Mouse (Mus musculus) frontal cortex, postnatal 25 days (tissue): ENCODE measurements at regions not wholly inside any gene's neighbourhood (a gene's known extent, or its start where the extent isn't known, plus 50 kb on each side); places are given as distances from the start of the nearest gene placed in this dataset.
A peak's percentile ranks its signal among the peaks of the same experiment; 100 is the strongest.

Experiments used
- DNase-seq, 2 experiments: peaks; one replicate each; pipeline ENCODE4 v3.0.0; 2022; ENCODE audit warnings: low spot score in 2 of 2

DNA sequence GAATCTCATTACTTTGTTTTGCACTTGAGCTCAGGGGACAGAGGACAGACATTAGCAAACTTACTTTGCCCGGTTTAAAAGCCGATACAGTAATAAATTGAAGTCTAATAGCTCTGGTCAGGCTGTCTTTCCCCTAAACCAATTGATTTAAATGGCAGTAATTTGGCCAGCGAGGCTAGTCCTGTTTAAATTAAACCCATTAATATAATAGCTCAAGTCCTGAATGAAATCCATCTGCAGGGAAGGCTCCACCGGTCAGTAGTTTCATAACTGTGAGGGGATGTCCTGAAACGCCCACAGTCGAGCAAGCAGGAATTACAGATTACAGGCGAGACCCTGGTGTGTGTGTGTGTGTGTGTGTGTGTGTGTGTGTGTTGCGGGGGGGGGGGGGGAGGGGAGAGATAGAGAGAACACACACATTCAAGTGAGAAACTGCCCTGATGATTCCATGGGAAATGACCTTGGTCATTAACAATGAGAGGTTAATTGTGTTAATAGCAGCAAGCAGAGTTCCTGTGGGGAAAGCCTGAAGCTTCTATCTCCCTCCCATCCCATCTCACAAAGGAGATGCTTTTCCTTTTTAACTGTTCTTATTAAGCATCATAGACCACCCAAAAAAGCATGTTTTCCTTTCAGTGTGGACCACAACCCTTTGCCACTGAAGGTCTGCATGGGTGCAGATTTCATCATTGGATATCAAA, 294.0 kb upstream of the Tle4 start:
- DNase-seq = no peak

DNA sequence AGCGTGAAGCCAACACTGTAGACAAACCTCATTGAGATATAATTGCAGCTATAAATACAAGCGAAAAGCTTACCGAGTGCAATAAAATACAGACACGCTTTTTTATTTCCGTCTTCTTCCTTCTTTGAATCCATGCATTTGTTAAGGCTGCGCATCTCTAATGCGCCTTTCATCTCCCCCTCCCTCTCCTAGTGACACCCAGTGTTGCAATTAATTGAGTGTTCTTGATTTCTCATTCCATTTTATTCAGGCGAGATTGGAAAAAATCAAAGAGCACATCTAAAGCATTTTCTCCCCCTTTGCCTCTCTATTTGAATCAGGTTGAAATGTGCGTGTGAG, 293.2 kb upstream of the Tle4 start:
- DNase-seq = no peak

DNA sequence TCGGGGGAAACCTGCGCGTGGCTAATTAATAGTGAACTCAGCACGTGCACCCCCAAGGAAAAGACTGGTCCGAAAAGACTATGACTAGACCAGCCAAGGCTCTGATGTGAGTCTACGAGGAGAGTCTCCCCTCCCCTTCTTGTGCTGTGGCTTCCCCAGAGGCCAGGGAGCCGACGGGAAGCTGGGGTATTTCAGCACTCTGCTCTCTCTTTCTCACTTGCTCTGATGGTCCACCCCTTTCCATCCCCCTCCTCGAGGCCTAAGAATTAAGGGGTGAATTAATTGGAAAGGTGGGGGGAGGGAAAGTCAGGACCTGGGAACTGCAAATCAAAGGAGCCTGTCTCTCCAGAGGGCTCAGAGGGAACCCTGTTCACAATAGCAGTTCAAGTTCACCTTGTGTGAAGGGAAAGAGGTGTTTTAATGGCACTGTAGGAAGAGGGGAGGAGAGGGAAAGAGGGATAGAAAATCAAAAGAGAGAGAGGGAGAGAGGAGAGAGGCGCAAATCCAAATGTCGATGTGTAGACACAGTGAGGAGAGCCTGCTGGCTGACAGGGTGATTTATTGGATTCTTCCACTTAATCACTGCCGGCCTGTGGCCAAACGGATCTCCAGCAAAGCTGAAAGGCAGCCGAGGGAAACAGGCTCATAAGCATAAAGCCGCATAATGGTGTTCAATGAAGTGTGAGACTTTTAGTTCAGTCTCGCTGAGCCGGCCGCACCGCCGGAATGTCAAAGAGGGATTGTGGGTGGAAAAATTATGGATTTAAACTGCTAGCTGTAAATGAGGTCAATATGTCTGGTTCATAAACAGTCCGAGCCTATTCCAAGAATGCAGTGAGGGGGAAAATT, 292.6 kb upstream of the Tle4 start:
- peak; percentile 17 to 30 for DNase-seq

DNA sequence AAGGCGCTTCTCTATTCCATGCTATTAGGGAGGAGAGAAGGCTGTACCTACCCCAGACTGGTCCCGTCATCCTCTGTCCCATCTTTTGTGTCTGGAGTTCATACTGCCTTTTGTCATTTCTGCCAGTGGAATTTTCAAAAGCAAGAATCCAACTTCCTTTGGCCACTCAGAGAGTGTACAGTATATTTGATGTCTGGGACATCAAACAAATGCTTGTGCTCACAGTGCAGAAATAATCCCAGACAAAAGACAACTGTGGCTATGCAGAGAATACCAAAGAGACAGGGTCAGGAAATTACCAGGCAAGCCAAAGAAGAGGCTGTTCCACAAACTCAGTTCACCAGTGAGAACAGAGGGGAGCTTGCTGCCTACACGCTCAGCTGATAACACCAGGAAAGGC, 291.9 kb upstream of the Tle4 start:
- no peak for DNase-seq

DNA sequence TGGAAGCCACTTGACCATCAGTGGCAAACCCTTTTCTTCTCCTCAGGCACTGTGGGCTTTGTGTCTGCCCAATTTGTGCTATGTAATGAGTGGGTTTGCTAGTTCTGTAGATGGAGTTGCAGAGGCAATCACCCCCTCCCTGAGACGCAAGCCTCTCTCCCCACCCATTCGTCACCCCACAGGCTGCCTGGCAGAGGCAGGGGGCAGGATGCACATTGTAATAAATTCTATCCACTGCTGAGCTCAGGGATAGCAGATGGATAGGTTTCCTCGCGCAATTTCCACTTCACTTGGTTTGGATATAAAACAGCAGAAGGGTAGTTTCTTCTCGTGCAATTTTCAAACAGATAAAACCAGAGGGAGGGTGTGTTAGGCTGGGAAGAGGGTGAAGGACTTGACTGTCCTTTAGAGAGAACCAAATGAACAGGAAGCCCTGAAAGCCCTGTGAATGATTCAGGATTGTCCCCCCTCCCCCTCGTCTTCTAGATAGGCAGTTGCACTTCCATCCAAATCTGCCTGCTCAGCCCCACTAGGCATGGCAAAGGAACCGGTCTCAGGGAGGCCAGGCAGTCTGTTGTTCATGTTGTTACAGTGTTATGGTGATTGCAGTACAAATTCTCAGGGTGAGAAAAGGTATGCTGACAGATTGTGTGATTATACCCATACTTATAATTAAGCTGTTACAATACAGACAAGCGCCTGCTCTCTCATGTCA, 286.0 kb upstream of the Tle4 start:
- DNase-seq = no peak

DNA sequence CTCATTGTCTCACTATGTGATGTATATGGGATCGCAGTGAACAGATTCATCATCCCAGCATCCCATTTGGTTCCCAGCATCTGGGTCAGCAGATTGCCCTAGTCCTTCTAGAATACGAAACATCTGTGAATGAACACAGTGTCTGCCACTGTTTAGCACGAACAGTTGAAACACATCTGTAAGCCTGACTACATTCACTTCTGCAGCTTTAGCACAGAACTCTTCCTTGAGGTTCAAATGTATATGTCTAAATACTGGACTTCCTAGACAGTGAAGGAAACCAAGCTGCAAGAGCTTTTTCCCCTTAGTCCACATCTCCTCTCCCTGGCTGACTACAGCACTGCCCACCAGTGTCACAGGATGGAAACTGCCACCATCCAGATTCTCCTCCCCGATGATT, 283.0 kb upstream of the Tle4 start:
- DNase-seq = no peak

DNA sequence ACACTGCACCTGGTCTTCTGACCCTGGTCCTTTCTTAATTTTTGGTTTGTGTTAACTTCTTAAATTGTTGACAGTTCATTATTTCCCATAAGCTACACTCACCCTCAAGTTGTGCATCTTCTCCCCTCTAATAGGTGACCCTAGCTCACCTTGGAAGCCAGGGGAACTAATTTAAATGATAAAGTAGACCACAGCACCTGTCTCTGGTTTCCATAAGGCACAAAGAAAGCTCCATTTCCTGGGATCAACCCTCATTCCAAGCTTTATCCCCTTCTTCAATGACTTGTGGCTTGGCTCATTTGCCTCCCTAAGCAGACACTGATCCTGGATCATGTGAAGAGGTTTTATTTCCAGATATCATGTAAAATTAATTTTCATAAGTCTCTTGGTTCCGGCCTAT, 276.1 kb upstream of the Tle4 start:
- no peak for DNase-seq

DNA sequence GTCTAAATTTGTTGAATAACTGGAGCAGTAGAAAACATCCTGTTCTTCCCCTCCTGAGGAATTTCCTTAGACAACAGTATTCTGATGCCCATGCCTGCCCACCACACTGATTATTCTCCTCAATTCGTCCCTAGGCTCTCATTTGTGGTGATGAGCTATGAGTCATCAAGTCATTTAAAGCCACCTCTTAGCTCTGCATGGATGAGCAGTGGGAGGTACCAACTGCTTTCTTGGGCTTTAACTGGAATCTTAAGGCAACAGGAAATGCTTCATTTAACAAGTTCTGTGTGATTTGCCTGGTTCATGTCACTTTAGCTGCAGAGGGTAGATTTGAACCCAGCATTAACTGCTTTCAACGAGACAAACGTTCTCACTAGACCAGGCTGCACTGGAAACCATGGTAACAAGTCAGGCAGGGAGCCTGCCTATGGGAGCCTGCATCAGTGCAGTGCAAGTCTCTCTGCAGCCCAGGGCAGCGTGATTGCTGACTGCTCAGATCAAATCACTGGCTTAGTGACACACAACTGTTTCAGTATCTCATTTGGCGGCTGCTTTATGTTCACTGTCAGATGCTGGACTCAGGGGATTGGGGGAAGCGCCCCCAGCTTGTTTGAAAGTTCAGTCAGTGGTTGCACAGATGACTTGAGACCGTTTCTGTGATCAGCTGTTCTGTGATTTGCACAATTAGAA, 273.5 kb upstream of the Tle4 start:
- DNase-seq = peak in 1 of 2 experiments; percentile 7

DNA sequence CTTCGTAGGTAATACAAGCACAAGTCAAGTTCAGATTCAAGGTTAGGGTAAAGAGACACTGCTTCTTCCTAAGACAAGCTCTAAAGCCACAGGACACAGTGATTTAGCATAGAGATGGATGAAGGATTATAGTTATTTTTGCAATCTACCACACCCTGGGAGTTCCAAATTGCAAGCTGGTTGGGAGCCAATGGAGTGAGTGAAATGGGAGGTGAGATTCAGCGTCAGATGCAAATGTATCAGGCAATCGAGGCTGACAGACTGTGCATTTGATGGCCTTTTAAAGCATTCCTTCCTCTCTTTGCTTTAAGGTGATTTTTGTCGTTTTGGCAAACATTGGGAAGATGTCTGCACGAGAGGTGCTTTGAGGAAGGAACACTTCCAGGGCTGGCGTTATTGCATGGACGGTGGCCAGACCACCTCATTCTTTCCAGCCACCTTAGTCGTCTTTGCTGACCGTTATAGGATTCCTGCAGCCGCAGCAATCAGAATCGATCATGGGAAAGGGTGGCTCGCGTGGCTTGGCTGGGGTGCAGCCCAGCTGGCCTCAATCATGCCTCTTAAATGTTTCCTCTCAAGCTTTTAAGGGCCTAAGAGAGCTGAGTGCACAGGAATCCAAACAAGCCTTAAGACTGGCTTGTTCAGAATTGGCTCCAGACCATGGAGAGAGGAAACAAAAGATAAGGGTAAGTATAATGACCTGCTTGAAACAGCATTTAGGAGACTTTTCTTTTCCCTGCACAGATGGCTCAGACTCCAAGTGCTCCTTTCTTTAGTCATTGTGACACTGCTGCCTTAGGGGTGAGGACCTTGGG, 265.0 kb upstream of the Tle4 start:
- DNase-seq = no peak

DNA sequence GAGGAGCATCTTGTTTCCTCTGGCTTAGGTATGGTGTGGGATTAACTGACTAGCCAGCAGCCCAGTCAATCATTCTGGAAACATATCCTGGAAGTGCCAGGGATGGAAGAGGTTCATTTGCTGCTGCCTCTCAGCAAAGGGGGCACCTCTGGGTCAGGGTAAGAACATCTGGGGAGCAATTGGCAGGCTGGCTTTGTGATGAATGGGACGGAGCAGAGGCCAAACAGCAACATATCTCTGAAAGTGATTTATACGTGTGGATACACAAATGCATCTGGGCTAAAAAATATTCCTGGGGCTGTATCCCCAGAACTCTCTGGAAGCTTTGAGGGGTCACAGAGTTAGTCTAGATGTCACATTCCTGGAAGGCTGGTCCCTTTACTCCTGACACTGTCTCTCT, 257.2 kb upstream of the Tle4 start:
- no peak for DNase-seq

DNA sequence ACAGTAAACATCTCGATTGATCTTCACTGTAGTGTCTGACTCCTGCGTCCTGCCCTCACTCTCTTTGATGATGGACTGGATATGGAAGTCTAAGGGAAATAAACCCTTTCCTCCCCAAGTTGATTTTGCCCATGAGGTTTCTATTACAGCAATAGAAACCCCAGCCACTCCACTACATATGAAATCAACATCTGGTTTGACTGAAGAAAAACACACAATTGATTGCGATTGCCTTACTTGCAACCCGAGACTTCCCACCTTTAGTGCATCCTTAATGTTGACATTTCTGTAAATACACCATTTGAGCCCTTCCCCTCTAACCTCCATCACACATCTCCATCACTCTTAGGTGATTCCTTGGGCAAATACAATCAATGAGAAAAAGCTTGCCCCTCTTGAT, 255.6 kb upstream of the Tle4 start:
- no peak for DNase-seq

DNA sequence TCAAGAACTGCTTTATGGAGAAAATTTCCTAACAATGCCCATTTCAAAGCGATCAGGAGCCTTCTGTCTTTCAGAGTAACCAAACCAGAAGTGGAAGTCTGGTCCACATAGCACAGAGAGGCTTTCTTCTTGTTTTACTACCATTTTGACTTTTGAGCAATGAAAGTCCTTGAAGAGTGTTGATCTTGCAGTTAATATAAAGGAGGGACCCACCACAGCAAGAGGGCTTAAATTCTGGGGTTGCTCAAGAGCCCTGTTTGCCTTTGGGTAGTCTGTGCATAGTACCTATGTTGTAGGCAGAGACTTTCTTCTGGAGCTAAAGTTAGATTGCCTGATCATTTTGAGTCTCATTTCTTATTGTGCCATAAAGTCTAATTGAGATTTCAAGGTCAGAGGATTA, 251.7 kb upstream of the Tle4 start:
- no peak for DNase-seq

DNA sequence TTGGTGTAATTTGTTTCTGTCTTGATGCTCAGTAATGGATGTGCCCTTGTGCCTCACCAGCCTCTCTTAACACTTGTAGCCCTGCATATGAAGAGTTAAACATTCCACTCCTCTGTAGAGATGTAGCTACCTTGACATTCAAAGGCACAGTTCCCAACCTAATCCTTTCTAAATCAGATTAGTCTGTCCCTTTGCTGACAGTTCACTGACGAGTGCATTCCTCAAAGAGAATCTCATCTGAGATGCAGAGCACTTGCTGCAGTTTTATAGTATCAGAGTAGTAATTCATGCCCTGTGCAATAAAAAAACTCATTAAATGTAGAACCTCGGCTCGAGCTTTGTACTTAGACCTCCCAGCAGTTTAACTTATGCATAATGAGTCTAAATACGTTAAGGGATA, 249.3 kb upstream of the Tle4 start:
- no peak for DNase-seq

DNA sequence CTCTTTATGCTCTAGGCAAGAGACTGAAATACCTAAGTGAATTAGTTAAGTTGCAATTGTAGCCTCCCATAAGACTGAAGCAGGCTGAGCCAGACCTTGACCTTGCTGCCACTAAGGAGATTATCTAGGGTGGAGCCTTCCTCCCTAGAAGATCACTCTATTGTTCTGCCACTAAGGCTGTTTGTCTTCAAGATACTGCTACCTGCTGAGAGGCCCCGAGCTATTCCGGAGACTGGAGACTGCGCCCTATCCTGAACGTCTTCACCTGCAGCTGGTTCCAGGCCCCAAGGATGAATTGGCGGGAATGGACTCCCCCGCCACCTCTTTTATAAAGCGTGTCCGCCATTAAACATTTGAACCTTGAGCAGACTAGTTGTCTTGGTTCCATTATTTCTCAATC, 237.8 kb upstream of the Tle4 start:
- no peak for DNase-seq

DNA sequence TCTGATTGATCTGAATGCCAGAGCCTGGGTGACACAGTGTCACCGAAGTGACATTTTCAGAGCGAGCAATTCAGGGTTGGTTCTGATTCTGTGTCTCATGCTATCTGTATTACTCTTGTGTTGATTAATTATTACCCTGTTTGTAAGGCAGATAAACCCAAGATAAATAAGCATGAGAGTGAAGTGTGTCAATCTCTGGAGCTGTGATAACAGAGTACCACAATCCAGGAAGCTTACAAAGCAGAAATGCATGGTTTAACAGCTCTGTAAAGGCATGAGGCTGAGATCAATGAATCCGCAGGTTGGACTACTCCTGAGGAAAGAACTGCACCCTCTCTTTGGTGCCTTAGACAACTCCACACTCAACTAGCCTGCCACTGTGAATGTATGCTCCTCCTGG, 218.5 kb upstream of the Tle4 start:
- DNase-seq = no peak

DNA sequence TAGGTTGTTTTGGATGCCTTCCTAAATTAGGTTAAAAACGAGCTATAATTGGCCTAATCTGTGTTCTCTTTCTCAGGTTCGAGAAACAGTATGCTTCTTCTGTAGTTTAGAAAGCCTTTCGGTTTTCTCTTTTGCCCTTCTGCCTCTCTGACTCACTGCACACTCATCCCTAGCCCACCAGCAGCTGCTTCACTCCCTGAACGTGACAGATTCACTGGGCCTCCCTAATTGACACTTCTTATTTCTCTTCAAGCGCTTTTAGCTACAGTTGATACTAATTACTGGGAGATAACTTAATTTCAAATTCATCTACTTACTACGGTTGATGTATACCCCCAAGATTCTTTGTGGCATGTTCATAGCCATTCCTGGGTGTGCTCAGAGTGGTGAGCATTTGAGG, 208.9 kb upstream of the Tle4 start:
- DNase-seq = no peak

DNA sequence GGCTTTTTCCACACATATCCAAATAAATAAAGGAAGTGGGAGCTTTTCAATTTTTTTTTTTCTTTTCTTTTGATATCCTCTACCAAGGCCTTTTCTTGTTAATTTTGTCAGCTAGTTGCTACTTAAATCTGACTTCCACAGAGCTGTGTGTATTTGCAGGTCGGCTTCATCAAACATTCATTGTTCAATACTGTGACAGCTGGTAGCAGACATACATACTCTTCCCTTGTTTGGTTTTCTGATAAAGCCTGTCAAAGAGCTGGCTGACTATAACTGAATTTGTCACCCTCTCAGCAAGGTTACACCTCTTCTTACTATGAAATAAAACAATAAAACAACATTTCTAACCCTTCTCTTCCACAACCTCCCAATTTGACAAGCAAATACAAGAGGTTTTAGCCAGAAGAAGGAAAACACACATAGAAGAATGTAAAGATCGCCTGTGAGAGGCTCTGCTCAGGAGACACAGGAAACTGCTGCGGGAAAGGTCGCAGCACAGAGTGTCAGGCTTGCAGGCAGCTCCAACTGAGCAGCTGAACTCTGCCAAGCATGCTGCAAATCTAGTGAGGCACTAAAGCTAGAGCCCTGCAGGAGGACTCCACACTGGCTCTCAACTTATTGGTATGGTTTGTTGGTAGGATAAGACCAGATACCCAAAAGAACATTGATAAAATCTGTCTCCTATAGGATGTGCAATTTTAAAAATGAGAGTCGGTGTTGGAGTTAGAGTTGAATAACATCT, 205.2 kb upstream of the Tle4 start:
- no peak for DNase-seq

DNA sequence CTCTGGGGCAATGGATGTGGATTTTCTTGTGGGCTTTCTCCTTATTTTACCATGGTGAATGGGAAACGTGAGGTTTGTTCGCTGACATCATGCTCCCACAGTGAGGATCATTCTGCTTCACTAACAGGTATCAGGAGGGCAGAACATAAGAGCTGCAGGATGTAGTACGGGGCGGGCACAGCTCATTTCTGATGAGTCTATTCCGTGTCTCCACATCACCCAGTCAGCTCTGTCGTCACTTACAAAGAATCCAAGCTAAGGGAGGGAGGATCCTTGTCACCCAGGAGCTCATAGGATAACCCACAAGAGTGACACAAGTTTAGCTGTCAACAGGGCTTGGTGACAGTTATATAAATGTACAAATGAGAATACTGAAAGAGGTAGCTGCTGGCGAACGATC, 203.8 kb upstream of the Tle4 start:
- no peak for DNase-seq

DNA sequence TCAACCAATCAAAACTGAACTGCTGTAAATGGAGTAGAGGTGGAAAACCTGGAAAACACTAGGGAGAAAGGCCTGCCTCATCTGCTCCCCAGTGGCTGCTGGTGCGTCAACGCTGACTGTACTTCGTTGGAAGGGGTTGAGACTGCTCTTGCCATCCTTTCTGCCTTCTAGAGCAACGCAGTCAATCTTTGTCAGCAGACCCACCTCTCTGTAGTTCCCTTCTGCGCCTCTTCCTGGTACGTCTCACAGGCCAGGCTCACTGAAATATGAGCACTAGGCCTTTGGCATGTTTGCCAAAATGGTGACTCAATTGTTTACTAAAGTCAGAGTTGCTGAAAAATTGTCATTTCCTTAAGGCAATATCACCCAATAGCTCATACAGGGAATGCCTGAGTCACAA, 201.2 kb upstream of the Tle4 start:
- no peak for DNase-seq

DNA sequence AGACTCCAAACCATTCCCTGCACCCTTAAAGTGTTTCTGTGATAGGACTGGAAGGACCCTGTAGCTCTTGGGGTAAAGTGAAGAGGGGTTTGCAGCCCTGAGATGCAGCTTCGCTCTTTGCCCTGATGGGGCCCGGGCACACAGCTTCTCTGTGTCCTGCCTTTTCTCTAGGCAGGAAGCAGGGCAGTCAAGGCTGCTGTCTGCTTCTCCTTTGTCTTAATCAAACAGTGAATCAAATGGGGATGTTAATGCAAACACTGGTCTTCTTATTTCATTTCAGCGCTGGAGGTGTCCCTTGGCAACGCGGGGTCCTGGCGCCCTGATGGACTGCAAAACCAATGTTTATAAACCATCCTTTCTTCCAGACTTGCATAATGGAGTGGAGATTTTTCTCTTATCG, 200.6 kb upstream of the Tle4 start:
- DNase-seq = no peak

DNA sequence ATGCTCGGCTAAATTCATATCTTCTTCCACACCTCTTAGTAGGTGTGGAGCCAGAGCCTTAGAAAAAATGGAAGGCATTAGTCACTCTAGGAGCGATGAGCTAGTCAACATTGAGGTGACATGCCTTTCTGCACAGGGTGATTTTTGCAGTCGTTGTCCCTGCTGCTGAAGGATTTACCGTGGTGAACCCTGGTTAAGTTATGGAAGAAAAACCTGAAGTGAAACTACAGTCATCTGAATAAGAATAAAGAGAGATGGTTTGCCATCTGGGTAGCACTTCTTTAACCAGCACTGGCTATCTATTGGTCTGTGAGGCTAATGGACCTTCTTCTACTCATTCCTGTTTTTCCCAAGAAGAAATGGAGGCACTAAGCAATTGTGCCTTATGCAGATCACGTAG, 198.1 kb upstream of the Tle4 start:
- no peak for DNase-seq
